Mouse (Mus musculus): ENCODE measurements around the gene Gapdhs. TPM values are rescaled to one million over a fixed set of nuclear protein-coding genes. Genes with fewer than 3 reads are reported as not detected.
A peak's percentile ranks its signal among the peaks of the same experiment; 100 is the strongest.

Gene Gapdhs
- polyA plus RNA-seq, 1 experiment from 2014 or later: 0.68 TPM

GRCm38 (mm10) chr7:30728214-30728613 is 15.3 kb downstream of the Gapdhs start:
- H3K9me3 ChIP-seq (ENCODE audit: low read depth, low read length): no peaks in the 10 kb centered on the region
- peak overlapping the region; percentile 83 for H3K4me3 ChIP-seq (ENCODE audit: low read depth, low read length)
- H3K36me3 ChIP-seq (ENCODE audit: insufficient read depth): peaks cover 14% of the 10 kb centered on the region; the same call in 1 of the 2 replicates
- no peak overlapping the region for H3K27ac ChIP-seq (ENCODE audit: low read depth)
- no peaks in the 10 kb centered on the region for H3K27me3 ChIP-seq (ENCODE audit: insufficient read depth, low read length)
- TF ChIP-seq CTCF (IDR thresholded peaks at IDR 0.05; ENCODE audit: low read depth): no peak
- H3K9ac ChIP-seq: peak overlapping the region; percentile 85
- WGBS: 77% methylated on average over 6 of the region's 6 CpGs
- DNase-seq (no peak), ATAC-seq (ENCODE audit: insufficient read depth) (no peak)
- peaks cover 7% of the 10 kb centered on the region; the same call in 1 of the 2 replicates for H3K4me1 ChIP-seq (ENCODE audit: insufficient read depth)
- H3K4me2 ChIP-seq: peak overlapping the region; percentile 89

GRCm38 (mm10) chr7:30723274-30723953 is 20.1 kb downstream of the Gapdhs start:
- ATAC-seq (ENCODE audit: insufficient read depth) (no peak), DNase-seq (peak; percentile 30)
- Histone ChIP-seq H3K9ac (no peak overlapping the region), H3K27ac (ENCODE audit: low read depth) (no peak overlapping the region), H3K4me2 (no peak overlapping the region), H3K4me1 (ENCODE audit: insufficient read depth) (peaks cover 4% of the 10 kb centered on the region; the same call in 1 of the 2 replicates), H3K4me3 (ENCODE audit: low read depth, low read length) (no peak overlapping the region), H3K27me3 (ENCODE audit: insufficient read depth, low read length) (no peaks in the 10 kb centered on the region), H3K9me3 (ENCODE audit: low read depth, low read length) (no peaks in the 10 kb centered on the region), H3K36me3 (ENCODE audit: insufficient read depth) (peaks cover 9% of the 10 kb centered on the region; the same call in 1 of the 2 replicates)
- 63% methylated on average over 6 of the region's 6 CpGs for WGBS
- TF ChIP-seq CTCF (IDR thresholded peaks at IDR 0.05; ENCODE audit: low read depth): no peak

- Histone ChIP-seq H3K27me3 (ENCODE audit: insufficient read depth, low read length) (peaks cover 15% of the 10 kb centered on the region; the same call in 1 of the 2 replicates), H3K9ac (no peak overlapping the region), H3K4me3 (ENCODE audit: low read depth, low read length) (no peak overlapping the region), H3K27ac (ENCODE audit: low read depth) (no peak overlapping the region), H3K4me2 (no peak overlapping the region), H3K9me3 (ENCODE audit: low read depth, low read length) (no peaks in the 10 kb centered on the region), H3K36me3 (ENCODE audit: insufficient read depth) (no peaks in the 10 kb centered on the region), H3K4me1 (ENCODE audit: insufficient read depth) (peaks cover 4% of the 10 kb centered on the region; the same call in 1 of the 2 replicates)
- WGBS: 79% methylated on average over 7 of the region's 7 CpGs
- no peak for ATAC-seq (ENCODE audit: insufficient read depth)
- DNase-seq: no peak
- no peak for TF ChIP-seq CTCF (IDR thresholded peaks at IDR 0.05; ENCODE audit: low read depth)
These were observed 22.2 kb downstream of the Gapdhs start for GRCm38 (mm10) chr7:30721286-30721685.

GRCm38 (mm10) chr7:30719669-30720068 is 23.8 kb downstream of the Gapdhs start:
- Histone ChIP-seq H3K9me3 (ENCODE audit: low read depth, low read length) (no peaks in the 10 kb centered on the region), H3K36me3 (ENCODE audit: insufficient read depth) (no peaks in the 10 kb centered on the region), H3K27me3 (ENCODE audit: insufficient read depth, low read length) (peaks cover 20% of the 10 kb centered on the region; the same call in 1 of the 2 replicates), H3K4me2 (no peak overlapping the region), H3K4me1 (ENCODE audit: insufficient read depth) (peaks cover 4% of the 10 kb centered on the region; the same call in 1 of the 2 replicates), H3K4me3 (ENCODE audit: low read depth, low read length) (no peak overlapping the region), H3K9ac (no peak overlapping the region), H3K27ac (ENCODE audit: low read depth) (no peak overlapping the region)
- DNase-seq (no peak), ATAC-seq (ENCODE audit: insufficient read depth) (no peak)
- WGBS: 92% methylated on average over 5 of the region's 5 CpGs
- no peak for TF ChIP-seq CTCF (IDR thresholded peaks at IDR 0.05; ENCODE audit: low read depth)

- WGBS: 11% methylated on average over 14 of the region's 14 CpGs
- DNase-seq: no peak
These were observed 25.8 kb downstream of the Gapdhs start for GRCm38 (mm10) chr7:30717716-30718046.

GRCm38 (mm10) chr7:30717006-30717715 is 26.3 kb downstream of the Gapdhs start:
- TF ChIP-seq CTCF (IDR thresholded peaks at IDR 0.05; ENCODE audit: low read depth): no peak
- WGBS: 3% methylated on average over 43 of the region's 43 CpGs
- peaks cover 4% of the 10 kb centered on the region; the same call in 1 of the 2 replicates for H3K4me1 ChIP-seq (ENCODE audit: insufficient read depth)
- no peak overlapping the region; the same call in 1 of the 2 replicates for H3K9ac ChIP-seq
- no peaks in the 10 kb centered on the region for H3K36me3 ChIP-seq (ENCODE audit: insufficient read depth)
- H3K27ac ChIP-seq (ENCODE audit: low read depth): no peak overlapping the region
- peak overlapping the region; percentile 30 for H3K4me3 ChIP-seq (ENCODE audit: low read depth, low read length)
- DNase-seq: peak; percentile 84
- peak; percentile 95 for ATAC-seq (ENCODE audit: insufficient read depth)
- H3K27me3 ChIP-seq (ENCODE audit: insufficient read depth, low read length): peaks cover 20% of the 10 kb centered on the region; the same call in 1 of the 2 replicates
- peak overlapping the region; percentile 62 for H3K4me2 ChIP-seq
- H3K9me3 ChIP-seq (ENCODE audit: low read depth, low read length): no peaks in the 10 kb centered on the region

More at GRCm38 (mm10) chr7:30717716-30718046, 25.8 kb downstream of the Gapdhs start:
- no peaks in the 10 kb centered on the region for H3K9me3 ChIP-seq (ENCODE audit: low read depth, low read length)
- H3K27me3 ChIP-seq (ENCODE audit: insufficient read depth, low read length): peaks cover 20% of the 10 kb centered on the region; the same call in 1 of the 2 replicates
- no peak for ATAC-seq (ENCODE audit: insufficient read depth)
- TF ChIP-seq CTCF (IDR thresholded peaks at IDR 0.05; ENCODE audit: low read depth): no peak
- H3K27ac ChIP-seq (ENCODE audit: low read depth): no peak overlapping the region
- H3K9ac ChIP-seq: no peak overlapping the region
- H3K4me1 ChIP-seq (ENCODE audit: insufficient read depth): peaks cover 4% of the 10 kb centered on the region; the same call in 1 of the 2 replicates
- peak overlapping the region; percentile 62 for H3K4me2 ChIP-seq
- no peaks in the 10 kb centered on the region for H3K36me3 ChIP-seq (ENCODE audit: insufficient read depth)
- peak overlapping the region; percentile 30 for H3K4me3 ChIP-seq (ENCODE audit: low read depth, low read length)

- TF ChIP-seq CTCF (IDR thresholded peaks at IDR 0.05; ENCODE audit: low read depth): no peak
- Histone ChIP-seq H3K9ac (no peak within 1 kb of the TSS), H3K4me2 (no peak within 1 kb of the TSS), H3K36me3 (ENCODE audit: insufficient read depth) (no peaks in the 10 kb centered on the region), H3K27me3 (ENCODE audit: insufficient read depth, low read length) (peaks cover 8% of the 10 kb centered on the region; the same call in 1 of the 2 replicates), H3K9me3 (ENCODE audit: low read depth, low read length) (no peaks in the 10 kb centered on the region), H3K27ac (ENCODE audit: low read depth) (no peak within 1 kb of the TSS), H3K4me1 (ENCODE audit: insufficient read depth) (no peaks in the 10 kb centered on the region), H3K4me3 (ENCODE audit: low read depth, low read length) (no peak within 1 kb of the TSS)
- ATAC-seq (ENCODE audit: insufficient read depth) (no peak), DNase-seq (no peak)
- WGBS: 76% methylated on average over 3 of the region's 3 CpGs
These were observed 31.5 kb downstream of the Gapdhs start, which contains the start of gene Atp4a for GRCm38 (mm10) chr7:30711942-30712341. Gene Atp4a (plus strand): TSS chr7:30712209.

Measured in lung, embryonic 14.5 days (tissue).